Mouse (Mus musculus): Measurements from ENCODE around the gene Olfr441.
"Not testable (repeated sequence)": the region's sequence is repeated elsewhere in the genome, so short reads cannot be mapped to it uniquely, and the experiment has no call there.

Gene Olfr441

GRCm38 (mm10) chr6:43106069-43106468 is at the start of gene Olfr441:
Gene Olfr441, plus strand, starts transcription at chr6:43106369.
- DNase-seq (ENCODE audit: low spot score) = not testable (repeated sequence)

GRCm38 (mm10) chr6:43078750-43079149 is 27.4 kb upstream of the Olfr441 start:
- no peak for DNase-seq (ENCODE audit: low spot score)

DNA sequence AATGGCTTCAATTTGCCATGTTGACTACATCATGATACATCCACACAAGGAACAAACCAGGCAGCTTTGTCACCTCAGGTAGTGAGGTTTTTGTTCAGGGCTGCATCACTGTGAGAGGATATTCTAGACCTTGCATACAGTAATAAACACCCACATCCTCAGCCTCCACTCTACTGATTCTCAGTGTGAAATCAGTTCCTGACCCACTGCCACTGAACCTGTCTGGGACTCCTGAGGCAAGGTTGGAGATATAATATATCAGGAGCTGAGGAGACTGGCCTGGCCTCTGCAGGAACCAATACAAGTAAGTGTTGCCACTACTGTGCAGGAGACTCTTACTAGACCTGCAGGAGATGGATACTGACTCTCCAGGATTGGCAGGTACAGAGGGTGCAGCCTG is 24.8 kb upstream of the Olfr441 start:
- not testable (repeated sequence) for DNase-seq (ENCODE audit: low spot score)

- not testable (repeated sequence) for DNase-seq (ENCODE audit: low spot score)
Observed at GRCm38 (mm10) chr6:43146267-43146666, 40.1 kb downstream of the Olfr441 start, which contains the start of gene Olfr237-ps1. Gene Olfr237-ps1, plus strand, starts transcription at chr6:43146567.

- DNase-seq (ENCODE audit: low spot score) = no peak
Observed at GRCm38 (mm10) chr6:43159502-43159901, 53.3 kb downstream of the Olfr441 start.

DNA sequence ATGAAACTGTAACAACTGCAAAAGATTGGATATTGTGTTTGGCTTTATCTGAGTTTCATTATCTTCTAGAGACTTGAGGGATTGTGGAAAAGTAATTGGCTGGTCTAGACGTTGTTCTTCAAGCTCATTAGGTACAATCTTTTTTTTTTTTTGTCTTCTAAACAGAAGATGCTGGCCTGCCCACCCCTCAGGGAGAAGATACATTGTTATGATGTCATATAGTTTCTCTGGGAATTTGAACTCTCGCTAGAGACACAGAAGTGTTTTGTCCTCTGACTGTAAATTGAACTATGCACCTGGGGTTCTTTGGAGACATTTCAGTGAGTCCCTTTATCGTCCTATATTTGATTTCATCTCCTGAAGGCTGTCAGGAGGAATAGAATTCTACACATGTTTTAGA is 56.8 kb downstream of the Olfr441 start, which contains the start of gene Olfr437:
Olfr437 (plus strand) TSS at position 301 of the 400 bp plus-strand sequence.
- no peak for DNase-seq (ENCODE audit: low spot score)

GRCm38 (mm10) chr6:43167246-43167645 is 61.1 kb downstream of the Olfr441 start:
- DNase-seq (ENCODE audit: low spot score) = no peak
